Mouse (Mus musculus) midbrain, embryonic 15.5 days (tissue): ENCODE measurements around the gene Trim7. TPM values are rescaled to one million over a fixed set of nuclear protein-coding genes. Genes with fewer than 3 reads are reported as not detected.
"Not testable (repeated sequence)": the region's sequence is repeated elsewhere in the genome, so short reads cannot be mapped to it uniquely, and the experiment has no call there.

Experiments used
- ATAC-seq: fragments of 200-750 bp; cut with Nextera tagmentation; replicated peaks from 2 replicates; pipeline ENCODE4 v1.8.0; 2017; ENCODE audit warnings: moderate TSS enrichment
- H3K27ac ChIP-seq: fragments of 300-500 bp; sonication (generic); 2 replicates; pipeline ENCODE4 v1.5.1; 2015; ENCODE audit warnings: mild to moderate bottlenecking, inconsistent platforms
- H3K27me3 ChIP-seq: fragments of 300-500 bp; sonication (generic); replicated peaks from 2 replicates; pipeline ENCODE4 v1.6.1; 2015; ENCODE audit warnings: inconsistent platforms
- H3K36me3 ChIP-seq: fragments of 300-500 bp; sonication (generic); replicated peaks from 2 replicates; pipeline ENCODE4 v1.6.1; 2015; ENCODE audit warnings: inconsistent platforms
- H3K4me1 ChIP-seq: fragments of 300-500 bp; sonication (generic); 2 replicates; pipeline ENCODE4 v1.6.1; 2015; ENCODE audit warnings: inconsistent platforms
- H3K4me2 ChIP-seq: fragments of 300-500 bp; sonication (generic); 2 replicates; pipeline ENCODE4 v1.6.1; 2015; ENCODE audit warnings: inconsistent platforms, mild to moderate bottlenecking, moderate library complexity
- H3K4me3 ChIP-seq: fragments of 300-500 bp; sonication (generic); 2 replicates; pipeline ENCODE4 v1.5.1; 2015; ENCODE audit warnings: mild to moderate bottlenecking, inconsistent platforms
- H3K9ac ChIP-seq: fragments of 300-500 bp; sonication (generic); 2 replicates; pipeline ENCODE4 v1.6.1; 2015; ENCODE audit warnings: mild to moderate bottlenecking, inconsistent platforms
- H3K9me3 ChIP-seq: fragments of 300-500 bp; sonication (generic); 2 replicates; pipeline ENCODE4 v1.6.1; 2016; ENCODE audit warnings: inconsistent platforms
- WGBS: fragments of 180-500 bp; shearing (Covaris S2); methylation state at CpG from one replicate; pipeline ENCODE4 v1.1.7; 2015; ENCODE audit warnings: mixed read lengths; 5-methylcytosine and 5-hydroxymethylcytosine counted together
- polyA plus RNA-seq: library from polyadenylated mRNA; unstranded; fragments of >200 nt; fragmentation: Nextera tagmentation; extraction: Ambion mirVana; gene quantifications from 2 replicates; pipeline ENCODE4 v1.2.1, GENCODE M21; 2015

Gene Trim7
- polyA plus RNA-seq, 1 experiment from 2014 or later: 2.3 TPM

GRCm38 (mm10) chr11:48845244-48845815 is 19.4 kb downstream of the Trim7 start:
- Histone ChIP-seq H3K4me2 (no peak overlapping the region), H3K9me3 (no peaks in the 10 kb centered on the region), H3K27me3 (0 out of 2 replicates have a peak, but pooled peaks cover 3% of the 10 kb centered on the region), H3K27ac (no peak overlapping the region), H3K36me3 (no peaks in the 10 kb centered on the region), H3K9ac (no peak overlapping the region), H3K4me1 (no peaks in the 10 kb centered on the region), H3K4me3 (no peak overlapping the region)
- 35% methylated on average over 13 of the region's 13 CpGs for WGBS
- no peak for ATAC-seq

DNA sequence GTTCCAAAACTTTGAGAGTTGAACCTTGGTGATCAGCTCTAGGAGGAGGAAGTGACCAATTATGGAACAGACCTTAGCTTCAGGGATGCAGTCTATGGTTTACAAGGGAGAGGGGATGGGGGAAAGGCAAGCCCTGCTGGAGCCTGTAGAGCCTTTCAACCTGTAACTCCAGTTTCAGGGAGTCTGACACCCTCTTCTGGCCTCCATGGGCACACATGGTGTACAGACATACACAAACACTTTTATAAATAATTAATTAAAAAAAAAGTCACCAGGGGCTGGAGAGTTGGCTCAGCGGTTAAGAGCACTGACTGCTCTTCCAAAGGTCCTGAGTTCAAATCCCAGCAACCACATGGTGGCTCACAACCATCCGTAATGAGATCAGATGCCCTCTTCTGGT is 20.4 kb downstream of the Trim7 start:
- H3K4me3 ChIP-seq, H3K27me3 ChIP-seq, H3K27ac ChIP-seq, H3K4me2 ChIP-seq, H3K36me3 ChIP-seq, ATAC-seq, H3K9ac ChIP-seq, H3K4me1 ChIP-seq, H3K9me3 ChIP-seq: not testable (repeated sequence)
- 79% methylated on average over 2 of the region's 2 CpGs for WGBS

DNA sequence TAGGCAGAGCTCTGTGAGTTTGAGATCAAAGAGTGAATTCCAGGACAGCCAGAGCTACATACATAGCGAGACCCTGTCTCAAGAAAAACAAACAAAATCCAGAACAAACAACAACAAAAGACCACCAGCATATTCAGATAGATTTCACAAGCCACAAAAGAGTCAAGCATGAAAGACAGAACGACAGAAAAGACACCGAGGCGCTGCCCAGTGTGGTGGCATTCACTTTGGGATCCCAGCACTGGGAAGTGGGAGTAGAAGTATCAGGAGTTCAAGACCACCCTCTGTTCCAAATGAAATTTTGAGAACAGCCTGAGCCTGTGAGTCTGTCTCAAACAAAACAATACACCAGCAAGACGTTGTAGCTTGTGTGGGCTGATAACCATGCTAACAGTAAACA is 20.9 kb downstream of the Trim7 start:
- Histone ChIP-seq H3K4me3 (no peak overlapping the region), H3K27me3 (0 out of 2 replicates have a peak, but pooled peaks cover 3% of the 10 kb centered on the region), H3K4me2 (no peak overlapping the region), H3K9ac (no peak overlapping the region), H3K4me1 (no peaks in the 10 kb centered on the region), H3K9me3 (no peaks in the 10 kb centered on the region), H3K27ac (no peak overlapping the region), H3K36me3 (no peaks in the 10 kb centered on the region)
- 69% methylated on average over 5 of the region's 5 CpGs for WGBS
- ATAC-seq: no peak

DNA sequence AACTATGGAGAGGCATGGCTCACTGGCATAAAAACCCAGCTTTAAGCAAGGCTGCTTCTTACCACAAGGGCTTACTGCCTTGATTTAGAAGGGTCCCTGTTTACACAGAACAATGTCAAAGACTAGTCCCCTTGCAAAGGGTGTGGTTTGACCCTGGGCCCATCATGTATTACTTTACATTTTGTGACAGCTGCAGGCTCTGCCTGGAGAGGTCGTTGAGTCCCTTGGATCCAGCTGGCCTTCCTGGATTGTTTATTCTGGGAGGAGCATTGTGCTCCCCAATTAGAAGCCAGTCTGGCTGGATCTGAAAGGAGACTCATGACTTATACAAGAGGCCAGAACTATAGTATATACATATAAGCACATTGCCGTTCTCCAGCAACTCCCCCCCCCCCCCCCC is 24.3 kb downstream of the Trim7 start:
- Histone ChIP-seq H3K4me3 (no peak overlapping the region), H3K36me3 (no peaks in the 10 kb centered on the region), H3K9ac (no peak overlapping the region), H3K27me3 (0 out of 2 replicates have a peak, but pooled peaks cover 3% of the 10 kb centered on the region), H3K4me1 (peaks cover 24% of the 10 kb centered on the region), H3K9me3 (no peaks in the 10 kb centered on the region), H3K27ac (no peak overlapping the region), H3K4me2 (no peak overlapping the region)
- WGBS: 52% methylated on average over 2 of the region's 2 CpGs
- no peak for ATAC-seq

DNA sequence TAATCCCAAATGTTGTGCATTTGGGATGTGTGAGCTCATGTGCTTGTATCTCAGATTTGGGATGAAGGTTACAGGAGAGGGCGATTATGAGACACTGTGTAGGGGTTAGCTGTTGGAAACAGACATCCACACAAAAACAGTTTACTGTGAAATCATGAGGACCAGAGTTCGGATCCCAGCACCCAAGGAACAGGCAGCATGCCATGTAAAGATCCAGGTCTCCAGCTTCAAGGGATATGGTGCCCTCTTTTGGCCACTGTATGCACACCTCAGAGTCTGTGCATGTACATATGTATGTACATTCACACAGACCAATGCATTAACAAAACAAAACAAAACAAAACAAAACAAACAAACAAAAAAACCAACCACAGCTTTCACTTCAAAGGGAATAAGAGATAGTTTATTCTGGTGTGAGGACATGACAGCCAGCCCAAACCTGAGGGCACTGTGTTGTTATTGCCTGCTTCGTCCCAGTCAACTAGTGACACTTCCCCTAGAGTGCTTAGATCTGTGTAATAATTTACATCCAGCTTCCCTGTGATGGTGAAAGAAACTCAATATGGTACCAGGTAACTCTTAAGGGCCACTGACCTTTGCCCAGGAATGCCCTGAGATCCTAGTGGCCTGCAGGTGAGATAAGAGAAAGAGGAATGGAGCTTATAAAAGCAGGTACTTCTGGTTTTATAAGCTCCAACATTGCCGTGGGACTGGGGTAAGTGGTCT is 25.5 kb downstream of the Trim7 start:
- ATAC-seq: no peak
- H3K4me2 ChIP-seq: no peak overlapping the region

GRCm38 (mm10) chr11:48852190-48852589 is 26.2 kb downstream of the Trim7 start:
- Histone ChIP-seq H3K36me3 (no peaks in the 10 kb centered on the region), H3K9ac (no peak overlapping the region; the same call in 1 of the 2 replicates), H3K4me3 (peak overlapping the region; percentile 52), H3K9me3 (no peaks in the 10 kb centered on the region), H3K27ac (no peak overlapping the region), H3K4me1 (peaks cover 33% of the 10 kb centered on the region), H3K27me3 (0 out of 2 replicates have a peak, but pooled peaks cover 3% of the 10 kb centered on the region), H3K4me2 (peak overlapping the region; percentile 85)
- no peak for ATAC-seq
- WGBS: 76% methylated on average over 4 of the region's 4 CpGs

More for the DNA sequence above, 25.5 kb downstream of the Trim7 start:
- H3K36me3 ChIP-seq: no peaks in the 10 kb centered on the region
- no peak overlapping the region for H3K9ac ChIP-seq
- no peak overlapping the region for H3K4me3 ChIP-seq
- WGBS: 85% methylated on average over 4 of the region's 4 CpGs
- H3K4me1 ChIP-seq: peaks cover 28% of the 10 kb centered on the region
- H3K27ac ChIP-seq: no peak overlapping the region
- no peaks in the 10 kb centered on the region for H3K9me3 ChIP-seq
- 0 out of 2 replicates have a peak, but pooled peaks cover 3% of the 10 kb centered on the region for H3K27me3 ChIP-seq

- peak overlapping the region; percentile 85 for H3K4me2 ChIP-seq
- 9% methylated on average over 23 of the region's 23 CpGs for WGBS
- peak overlapping the region; percentile 66 for H3K27ac ChIP-seq
- 0 out of 2 replicates have a peak, but pooled peaks cover 3% of the 10 kb centered on the region for H3K27me3 ChIP-seq
- H3K9me3 ChIP-seq: no peaks in the 10 kb centered on the region
- peak overlapping the region; percentile 52 for H3K4me3 ChIP-seq
- H3K4me1 ChIP-seq: peaks cover 36% of the 10 kb centered on the region
- peak overlapping the region; percentile 62 for H3K9ac ChIP-seq
- H3K36me3 ChIP-seq: no peaks in the 10 kb centered on the region
- peak; percentile 33 for ATAC-seq
Observed at GRCm38 (mm10) chr11:48852624-48853473, 26.9 kb downstream of the Trim7 start.

DNA sequence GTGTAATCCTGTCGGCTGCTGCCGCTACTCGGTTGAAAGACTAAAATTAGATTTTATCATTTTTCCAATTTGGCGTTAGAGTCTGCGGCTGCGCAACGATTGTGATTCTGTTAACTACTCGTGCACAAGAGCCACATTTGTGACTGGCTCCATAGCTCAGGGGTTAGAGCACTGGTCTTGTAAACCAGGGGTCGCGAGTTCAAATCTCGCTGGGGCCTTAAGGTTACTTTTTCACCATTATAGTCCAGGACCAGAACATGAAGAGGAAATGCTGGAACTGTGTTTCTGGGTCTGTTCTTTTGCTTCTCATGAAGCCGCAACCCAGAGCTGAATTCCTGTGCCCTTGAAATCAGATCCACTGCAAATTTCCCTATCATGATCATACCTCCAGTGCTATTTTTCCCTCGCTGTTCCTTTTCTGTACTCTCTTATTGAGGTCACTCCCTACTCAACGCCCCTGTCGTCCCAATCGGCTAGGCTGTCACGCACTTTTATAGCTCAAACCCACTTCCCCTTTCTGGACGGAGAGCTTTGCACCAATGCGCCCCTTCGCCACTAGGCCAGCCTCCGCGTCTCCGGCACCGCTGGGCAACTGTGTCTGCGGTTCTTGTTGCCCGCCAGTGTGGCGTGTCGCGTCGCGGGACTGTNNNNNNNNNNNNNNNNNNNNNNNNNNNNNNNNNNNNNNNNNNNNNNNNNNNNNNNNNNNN is 27.7 kb downstream of the Trim7 start:
- peaks cover 43% of the 10 kb centered on the region for H3K4me1 ChIP-seq
- peak overlapping the region; percentile 85 for H3K4me2 ChIP-seq
- no peaks in the 10 kb centered on the region for H3K9me3 ChIP-seq
- H3K27me3 ChIP-seq: 0 out of 2 replicates have a peak, but pooled peaks cover 3% of the 10 kb centered on the region
- ATAC-seq: peak; percentile 73
- no peaks in the 10 kb centered on the region for H3K36me3 ChIP-seq
- under 1% methylated on average over 31 of the region's 31 CpGs for WGBS
- H3K27ac ChIP-seq: peak overlapping the region; percentile 66
- peak overlapping the region; percentile 62 for H3K9ac ChIP-seq
- peak overlapping the region; percentile 52 for H3K4me3 ChIP-seq

- H3K9ac ChIP-seq: no peak overlapping the region
- WGBS: under 1% methylated on average over 6 of the region's 6 CpGs
Observed at GRCm38 (mm10) chr11:48859014-48859413, 33.1 kb downstream of the Trim7 start.

DNA sequence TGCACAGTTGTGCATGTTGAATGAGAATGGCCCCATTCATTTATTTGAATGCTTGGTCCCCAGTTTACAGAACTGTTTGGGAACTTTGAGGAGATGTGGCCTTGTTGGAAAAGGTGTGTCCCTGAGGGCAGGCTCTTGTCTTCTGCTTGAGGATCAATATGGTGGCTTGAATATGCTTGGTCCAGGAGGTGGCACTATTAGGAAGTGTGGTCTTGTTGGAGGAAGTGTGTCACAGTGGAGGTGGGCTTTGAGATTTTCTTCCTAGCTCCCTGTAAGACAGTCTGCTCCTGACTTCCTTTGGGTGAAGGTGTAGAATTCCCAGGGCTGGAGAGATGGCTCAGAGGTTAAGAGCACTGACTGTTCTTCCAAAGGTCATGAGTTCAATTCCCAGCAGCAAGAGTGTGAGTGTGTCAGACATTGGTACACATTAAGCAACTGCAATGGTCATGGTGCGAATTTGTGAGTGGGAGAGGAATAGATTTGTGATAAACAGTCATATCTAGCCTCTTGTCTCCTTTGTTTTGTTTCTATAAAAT is 36.9 kb downstream of the Trim7 start:
- no peak overlapping the region for H3K4me2 ChIP-seq
- no peak overlapping the region for H3K9ac ChIP-seq
- no peak overlapping the region for H3K27ac ChIP-seq
- no peaks in the 10 kb centered on the region for H3K9me3 ChIP-seq
- WGBS: 83% methylated on average over 1 of the region's 1 CpGs
- H3K27me3 ChIP-seq: 0 out of 2 replicates have a peak, but pooled peaks cover 2% of the 10 kb centered on the region
- H3K4me1 ChIP-seq: peaks cover 9% of the 10 kb centered on the region; the same call in 1 of the 2 replicates
- H3K36me3 ChIP-seq: no peaks in the 10 kb centered on the region
- no peak for ATAC-seq
- H3K4me3 ChIP-seq: no peak overlapping the region

More at GRCm38 (mm10) chr11:48859014-48859413, 33.1 kb downstream of the Trim7 start:
- Histone ChIP-seq H3K36me3 (no peaks in the 10 kb centered on the region), H3K9me3 (no peaks in the 10 kb centered on the region), H3K4me1 (peaks cover 31% of the 10 kb centered on the region), H3K27ac (no peak overlapping the region), H3K4me3 (peak overlapping the region; percentile 52), H3K4me2 (peak overlapping the region; percentile 85), H3K27me3 (0 out of 2 replicates have a peak, but pooled peaks cover 2% of the 10 kb centered on the region)
- no peak for ATAC-seq

- Histone ChIP-seq H3K9me3 (no peaks in the 10 kb centered on the region), H3K4me1 (no peaks in the 10 kb centered on the region), H3K27me3 (0 out of 2 replicates have a peak, but pooled peaks cover 2% of the 10 kb centered on the region), H3K9ac (no peak overlapping the region), H3K4me3 (no peak overlapping the region), H3K4me2 (no peak overlapping the region), H3K36me3 (no peaks in the 10 kb centered on the region), H3K27ac (no peak overlapping the region)
- WGBS: 84% methylated on average over 3 of the region's 3 CpGs
- ATAC-seq: no peak
Observed at GRCm38 (mm10) chr11:48863808-48864207, 37.9 kb downstream of the Trim7 start.
